Mouse (Mus musculus) granulocyte monocyte progenitor cell, adult 5-6 weeks (primary cell): Measurements from ENCODE around the gene Dohh. TPM values are rescaled to one million over a fixed set of nuclear protein-coding genes. Genes with fewer than 3 reads are reported as not detected.

Experiments
- ATAC-seq: replicated peaks from 2 replicates; pipeline ENCODE4 v1.8.0; 2016; ENCODE audit warnings: mild to moderate bottlenecking, moderate TSS enrichment, inconsistent platforms; ENCODE audit not compliant: poor library complexity, severe bottlenecking
- total RNA-seq, 2 experiments: library from RNA; stranded (forward) in 1 of 2; stranded (reverse) in 1 of 2; fragments of 200-712, 200-1000 nt in 1 of 2; fragments of >200 nt in 1 of 2; fragmentation: Nextera tagmentation in 1 of 2; gene quantifications; 2 replicates each; pipeline ENCODE4 v1.2.3; 2014 to 2017

Dohh gene
- total RNA-seq, 2 experiments from 2014 or later = 12.2 to 46.2 TPM

GRCm38 (mm10) chr10:81401521-81402226 is 17.4 kb downstream of the Dohh start:
- no peak for ATAC-seq

DNA sequence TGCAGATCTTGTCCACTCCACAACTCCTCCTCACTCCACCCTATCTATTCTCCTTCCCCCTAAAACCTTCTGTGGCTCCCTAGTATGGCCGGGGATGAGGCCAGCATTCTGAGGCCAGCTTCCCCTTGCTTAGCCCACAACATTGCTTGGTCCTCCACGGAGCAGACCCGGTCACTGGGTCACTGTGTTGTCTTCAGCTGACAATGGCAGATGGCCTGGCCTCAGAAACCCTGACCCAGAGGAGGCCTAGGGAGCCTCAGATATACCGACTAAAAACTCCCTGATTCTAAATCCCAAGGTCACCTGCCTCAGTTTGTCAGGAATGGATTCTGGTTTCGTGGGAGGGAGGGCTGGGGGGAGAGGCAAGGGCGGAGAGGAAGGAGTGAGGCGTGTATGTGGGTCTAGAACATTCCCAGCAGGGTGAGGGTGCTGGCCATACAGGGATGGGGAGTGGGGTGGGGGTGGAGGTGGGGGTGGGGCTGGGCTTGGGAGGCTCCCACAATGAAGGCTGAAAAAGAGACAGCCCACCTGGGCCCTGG is 18.1 kb downstream of the Dohh start:
- no peak for ATAC-seq

DNA sequence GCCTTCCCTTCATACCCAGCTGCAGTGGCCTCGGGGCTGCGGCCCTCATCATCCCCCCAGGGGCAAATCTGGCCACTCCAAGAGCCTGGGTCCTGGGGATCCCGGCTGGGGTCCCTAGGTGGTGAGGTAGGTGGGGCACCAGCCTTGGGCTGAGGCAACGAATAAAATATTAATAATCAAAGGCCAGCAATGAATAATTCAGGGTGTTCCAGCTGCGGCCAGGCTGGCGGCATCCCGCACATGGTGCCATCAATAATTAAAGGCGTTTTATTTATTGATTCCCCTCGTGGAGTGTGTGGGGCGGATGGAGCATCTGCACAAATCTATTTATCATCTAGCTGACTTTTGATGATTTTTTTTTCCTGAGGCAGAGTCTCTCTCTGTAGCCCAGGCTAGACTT is 19.3 kb downstream of the Dohh start:
- ATAC-seq = no peak

DNA sequence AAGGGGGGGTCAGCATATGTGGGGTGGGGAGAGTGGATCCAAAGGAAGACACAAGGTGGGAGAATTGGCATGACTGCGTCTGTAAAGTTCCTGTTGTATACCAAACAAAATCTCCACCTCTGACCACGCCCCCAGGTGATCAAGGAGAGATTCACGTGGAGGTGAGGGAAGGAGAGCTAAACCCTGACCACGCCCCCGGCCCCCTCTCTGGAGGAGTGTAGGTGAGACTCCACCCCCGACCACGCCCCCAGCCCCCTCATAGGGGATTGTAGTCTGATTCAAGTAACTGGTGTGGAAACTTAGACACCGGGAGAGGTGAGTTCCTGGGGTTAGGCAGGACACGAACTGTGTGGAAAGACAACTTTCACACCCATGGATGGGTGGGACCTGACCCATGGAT is 19.9 kb downstream of the Dohh start:
- no peak for ATAC-seq

GRCm38 (mm10) chr10:81404720-81405119 is 20.5 kb downstream of the Dohh start:
- peak; percentile 38 for ATAC-seq

- ATAC-seq = no peak
These were observed 21.5 kb downstream of the Dohh start for GRCm38 (mm10) chr10:81405588-81406201.

DNA sequence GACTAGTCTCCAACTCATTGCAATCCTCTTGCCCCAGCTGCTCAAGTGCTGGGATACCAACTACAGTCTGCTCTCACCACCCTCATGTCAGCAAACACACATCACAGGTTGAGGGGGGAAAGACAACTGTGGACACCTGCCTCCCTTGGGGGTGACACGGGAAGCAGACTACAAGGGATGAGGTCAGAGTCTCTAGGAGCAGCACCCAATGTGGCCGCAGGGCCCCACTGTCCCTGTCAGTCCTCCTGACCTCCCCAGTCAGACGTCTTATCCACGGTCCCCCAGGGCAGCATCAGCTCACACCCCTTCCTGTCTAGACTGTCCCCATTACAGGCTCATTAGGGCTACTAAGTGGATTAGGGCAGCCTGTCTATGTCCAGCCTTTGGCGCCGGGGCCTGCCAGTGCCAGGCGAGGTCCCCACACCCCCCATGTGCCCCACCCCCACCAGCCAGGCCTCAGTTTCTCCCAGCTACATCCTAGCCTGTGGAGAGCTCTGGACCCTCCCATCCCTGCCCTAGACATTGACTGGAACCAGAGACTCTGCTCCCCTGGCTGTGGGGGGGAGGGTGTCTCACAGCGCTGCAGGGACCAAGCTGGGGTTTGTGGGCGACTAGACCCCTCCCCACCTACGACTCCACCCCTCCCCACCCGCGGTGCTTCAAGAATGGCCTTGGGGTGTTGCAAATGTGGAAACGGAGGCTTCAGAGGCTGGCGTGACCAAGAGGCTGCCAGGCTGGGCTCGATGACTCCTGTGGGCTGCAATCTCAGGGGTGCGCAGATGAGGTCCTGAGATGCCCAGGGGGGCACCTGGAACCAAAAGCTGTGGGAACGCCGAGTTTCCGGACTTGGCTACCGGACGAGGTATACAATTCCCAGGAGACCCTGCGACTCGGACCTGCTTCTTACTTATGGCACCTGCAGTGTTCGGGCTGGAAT is 22.5 kb downstream of the Dohh start:
- ATAC-seq = no peak

DNA sequence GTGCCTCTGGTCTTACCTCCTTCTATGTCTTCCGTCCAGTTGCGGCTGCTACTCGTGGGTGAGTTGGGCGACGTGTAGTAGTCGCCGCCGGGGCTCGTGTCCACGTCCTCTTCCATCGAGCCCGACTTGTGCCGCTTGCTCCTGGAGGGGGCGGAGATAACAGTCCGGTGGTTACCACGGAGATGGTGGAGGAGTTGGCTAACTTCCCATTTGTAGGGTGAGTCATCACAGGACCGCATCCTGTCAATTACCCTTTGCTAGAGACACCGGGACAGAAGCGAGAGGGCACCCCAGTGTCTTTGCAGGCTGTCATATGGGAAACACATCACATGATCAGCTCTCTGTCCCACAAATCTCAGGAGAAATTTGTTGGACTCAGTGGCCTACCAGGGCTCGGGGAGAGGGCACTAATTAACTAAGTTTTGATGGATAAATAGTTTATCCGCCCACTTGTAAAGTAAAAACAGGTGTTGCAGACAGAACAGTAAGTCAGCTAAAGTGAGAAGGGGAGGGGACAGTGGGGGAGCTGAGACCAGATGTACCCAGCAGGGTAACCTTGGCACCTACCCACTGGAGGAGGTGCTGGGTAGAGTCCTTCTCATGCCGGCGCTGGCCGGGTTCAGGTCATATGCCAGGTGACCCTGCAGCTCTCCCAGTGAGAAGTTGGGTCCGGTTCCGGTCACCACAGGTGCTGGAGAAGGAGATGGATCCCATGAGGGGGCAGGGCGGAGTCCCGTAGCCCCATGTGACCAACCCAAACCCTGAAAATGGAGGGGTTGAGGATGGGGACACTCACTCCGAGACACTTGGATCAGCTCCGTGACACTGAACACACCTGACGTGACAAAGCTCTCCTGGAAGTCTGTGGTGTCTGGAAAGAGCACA is 23.6 kb downstream of the Dohh start:
- peak; percentile 69 for ATAC-seq

- no peak for ATAC-seq
These were observed 24.1 kb downstream of the Dohh start for GRCm38 (mm10) chr10:81408424-81408729.

DNA sequence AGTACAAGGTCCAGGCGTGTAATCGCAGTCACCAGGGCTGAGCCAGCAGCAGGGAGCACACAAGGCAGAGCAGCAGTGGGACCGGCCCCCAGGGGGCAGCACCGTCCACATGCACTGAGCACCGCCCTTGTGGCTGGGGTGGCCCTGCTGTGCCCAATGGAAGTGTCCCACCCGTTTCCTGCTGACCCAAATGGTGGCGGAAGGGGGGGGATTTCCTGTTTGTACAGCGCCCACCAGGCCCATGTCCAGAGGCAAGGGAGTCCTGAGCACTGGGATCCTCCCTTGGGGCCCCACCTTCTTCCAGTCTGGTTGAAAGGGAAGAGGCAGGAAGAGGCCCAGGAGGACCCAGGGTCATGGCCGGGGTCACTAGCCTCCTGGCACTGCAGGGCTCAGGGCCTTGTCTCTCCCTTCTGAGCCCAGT is 24.7 kb downstream of the Dohh start:
- ATAC-seq = peak; percentile 62

GRCm38 (mm10) chr10:81409330-81409729 is 25.1 kb downstream of the Dohh start:
- no peak for ATAC-seq

DNA sequence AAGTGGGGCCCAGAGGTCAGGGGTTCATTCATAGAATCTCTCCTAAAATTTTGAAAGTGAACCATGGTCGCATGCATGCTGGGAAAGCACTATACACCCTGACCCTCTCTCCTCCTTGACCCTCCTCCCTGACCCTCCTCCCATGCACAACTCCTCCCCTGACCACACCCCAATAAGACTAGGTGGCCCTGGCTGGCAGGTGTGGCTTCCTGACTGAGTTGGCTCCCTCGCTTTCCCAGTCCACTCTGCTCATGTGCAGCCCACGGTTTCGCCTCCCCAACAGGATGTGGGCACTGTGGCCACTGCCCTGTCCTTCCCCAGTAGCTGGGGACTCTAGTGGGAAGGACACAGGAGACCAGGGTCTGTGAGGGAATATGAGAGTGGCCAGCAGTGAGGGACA is 26.1 kb downstream of the Dohh start:
- ATAC-seq = no peak

DNA sequence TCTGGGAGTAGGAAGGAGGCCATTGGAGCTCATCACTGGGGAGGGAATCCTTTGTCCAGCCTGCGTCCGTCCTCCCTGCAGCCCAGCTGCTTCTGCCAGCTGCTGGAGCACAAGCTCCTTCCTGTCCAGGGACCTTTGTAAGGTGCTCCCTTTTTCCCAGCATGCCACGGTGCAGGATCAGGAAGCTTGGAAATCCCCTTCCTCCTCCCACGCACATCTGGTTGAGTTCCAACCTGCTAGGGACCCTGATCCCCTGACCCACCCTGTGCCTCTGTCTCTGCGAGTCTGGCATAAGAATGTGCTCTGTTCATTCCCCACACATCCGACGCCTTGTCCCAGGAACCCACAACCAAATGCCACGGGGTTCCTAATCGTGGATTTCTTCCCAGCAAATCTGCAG is 26.8 kb downstream of the Dohh start:
- no peak for ATAC-seq

- no peak for ATAC-seq
These were observed 27.5 kb downstream of the Dohh start for GRCm38 (mm10) chr10:81411471-81412400.

DNA sequence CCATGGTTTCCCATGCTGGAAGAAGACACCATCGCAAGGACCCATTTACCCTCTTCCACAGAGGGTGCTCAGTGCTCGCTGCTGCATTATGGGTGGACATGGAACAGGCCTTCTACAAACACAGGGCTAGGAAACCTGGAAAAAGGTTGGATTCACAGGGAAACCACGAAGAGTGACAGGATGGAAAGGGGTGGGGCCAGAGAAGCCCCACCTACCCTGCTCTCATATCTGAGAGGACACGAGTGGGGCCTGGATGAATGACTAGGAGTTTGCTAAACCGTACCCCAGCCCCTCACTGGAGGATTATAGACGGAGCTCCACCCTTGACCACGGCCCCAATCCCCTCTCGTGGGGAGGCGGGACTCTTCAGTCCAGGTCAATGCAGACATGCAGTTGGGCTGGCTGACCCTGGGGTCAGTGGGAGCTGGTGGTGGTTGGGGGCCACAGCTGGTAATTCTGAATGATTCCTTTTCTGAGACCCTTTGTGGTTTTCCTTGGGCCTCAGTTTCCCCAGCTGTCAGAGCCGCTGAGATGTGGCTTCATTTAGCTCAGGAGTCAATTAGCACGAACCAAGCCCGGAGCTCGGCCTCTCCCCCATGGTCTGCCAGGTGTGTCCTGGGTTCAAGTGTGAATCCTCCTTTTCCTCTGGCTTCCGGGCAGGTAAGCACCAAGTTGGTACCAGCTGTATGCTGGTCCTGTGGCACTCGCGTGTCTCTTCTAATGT is 28.5 kb downstream of the Dohh start:
- ATAC-seq = no peak

DNA sequence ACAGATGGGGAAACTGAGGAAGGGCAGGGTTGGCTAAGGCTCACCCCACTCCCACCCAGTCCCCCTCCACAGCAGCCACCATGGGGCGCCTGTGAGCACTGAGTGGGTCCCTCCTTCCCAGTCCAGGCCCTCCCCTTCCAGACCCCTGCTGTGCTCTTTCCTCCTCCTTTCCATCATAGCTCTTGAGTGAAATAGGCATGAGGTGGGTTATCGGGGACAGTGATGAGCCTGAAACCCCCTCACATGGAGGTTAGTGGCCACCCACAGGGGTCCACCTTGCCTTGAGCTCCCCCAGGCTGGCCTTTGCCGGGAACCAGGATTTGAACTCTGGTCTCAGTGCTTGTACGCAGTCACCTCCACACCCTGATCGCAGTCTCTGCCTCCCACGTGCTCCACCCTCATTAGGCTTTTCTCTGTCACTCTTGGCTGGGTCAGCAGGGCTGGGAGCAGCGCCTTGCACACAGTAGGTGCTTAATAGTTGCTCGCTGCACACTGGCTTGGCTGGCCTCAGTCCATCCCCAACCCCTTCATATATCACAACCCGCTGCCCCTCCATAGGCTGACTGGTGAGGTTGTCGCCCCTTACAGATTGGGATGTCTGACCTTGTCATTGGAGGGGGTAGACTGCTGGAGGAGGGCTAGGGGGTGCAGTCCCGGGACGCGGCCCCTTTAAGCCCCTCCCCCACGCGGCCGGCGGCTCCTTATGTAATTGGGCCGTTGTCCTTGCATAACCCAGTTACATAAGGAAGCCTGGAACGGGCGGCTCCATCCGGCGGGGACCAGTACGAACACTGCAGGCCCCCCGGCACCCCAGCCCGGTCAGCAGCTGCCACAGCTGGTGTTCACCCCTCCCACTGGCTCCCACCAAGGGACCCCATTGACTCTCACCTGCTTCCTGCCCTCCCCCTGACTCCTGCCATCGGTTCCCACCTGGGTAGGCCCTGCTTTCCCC is 29.4 kb downstream of the Dohh start:
- peak; percentile 64 for ATAC-seq

GRCm38 (mm10) chr10:81414682-81415081 is 30.5 kb downstream of the Dohh start:
- ATAC-seq = no peak
